Mouse (Mus musculus): ENCODE results near the gene Idh3b. TPM values are rescaled to one million over a fixed set of nuclear protein-coding genes. Genes with fewer than 3 reads are reported as not detected.

Gene Idh3b
- polyA plus RNA-seq, 1 experiment from 2014 or later: 161 TPM

- WGBS: 87% methylated on average over 2 of the region's 2 CpGs
- no peak for ATAC-seq (ENCODE audit: low read depth)
- H3K27ac ChIP-seq (replicated peaks): no peak overlapping the region
- H3K4me3 ChIP-seq: no peak overlapping the region
- no peaks in the 10 kb centered on the region for H3K9me3 ChIP-seq
- no peaks in the 10 kb centered on the region for H3K4me1 ChIP-seq (replicated peaks)
- no peak overlapping the region for H3K9ac ChIP-seq
- no peaks in the 10 kb centered on the region for H3K27me3 ChIP-seq
- H3K36me3 ChIP-seq: no peaks in the 10 kb centered on the region
- H3K4me2 ChIP-seq: no peak overlapping the region
These were observed 22.4 kb downstream of the Idh3b start for GRCm38 (mm10) chr2:130261914-130262313.

- Histone ChIP-seq H3K27ac (replicated peaks) (no peak overlapping the region), H3K27me3 (no peaks in the 10 kb centered on the region), H3K9ac (no peak overlapping the region), H3K36me3 (no peaks in the 10 kb centered on the region), H3K9me3 (no peaks in the 10 kb centered on the region), H3K4me3 (no peak overlapping the region), H3K4me1 (replicated peaks) (no peaks in the 10 kb centered on the region), H3K4me2 (no peak overlapping the region)
- WGBS: 91% methylated on average over 4 of the region's 4 CpGs
- no peak for ATAC-seq (ENCODE audit: low read depth)
These were observed 23.5 kb downstream of the Idh3b start for GRCm38 (mm10) chr2:130260822-130261221.

GRCm38 (mm10) chr2:130256762-130257161 lies 27.6 kb downstream of the Idh3b start:
- no peaks in the 10 kb centered on the region for H3K9me3 ChIP-seq
- H3K4me3 ChIP-seq: no peak overlapping the region
- H3K9ac ChIP-seq: no peak overlapping the region
- H3K27ac ChIP-seq (replicated peaks): no peak overlapping the region
- H3K36me3 ChIP-seq: no peaks in the 10 kb centered on the region
- no peak overlapping the region for H3K4me2 ChIP-seq
- no peak for ATAC-seq (ENCODE audit: low read depth)
- no peaks in the 10 kb centered on the region for H3K27me3 ChIP-seq
- 82% methylated on average over 4 of the region's 4 CpGs for WGBS
- H3K4me1 ChIP-seq (replicated peaks): no peaks in the 10 kb centered on the region

GRCm38 (mm10) chr2:130248226-130248625 lies 36.1 kb downstream of the Idh3b start:
- no peaks in the 10 kb centered on the region for H3K36me3 ChIP-seq
- WGBS: 73% methylated on average over 7 of the region's 7 CpGs

GRCm38 (mm10) chr2:130246912-130247311 lies 37.4 kb downstream of the Idh3b start:
- no peak for ATAC-seq (ENCODE audit: low read depth)
- Histone ChIP-seq H3K27ac (replicated peaks) (no peak overlapping the region), H3K9ac (no peak overlapping the region), H3K27me3 (no peaks in the 10 kb centered on the region), H3K4me2 (no peak overlapping the region), H3K4me3 (no peak overlapping the region), H3K9me3 (no peaks in the 10 kb centered on the region), H3K4me1 (replicated peaks) (no peaks in the 10 kb centered on the region), H3K36me3 (no peaks in the 10 kb centered on the region)
- WGBS: 55% methylated on average over 9 of the region's 9 CpGs

More at GRCm38 (mm10) chr2:130248226-130248625, 36.1 kb downstream of the Idh3b start:
- no peak overlapping the region for H3K4me2 ChIP-seq
- H3K4me1 ChIP-seq (replicated peaks): no peaks in the 10 kb centered on the region
- ATAC-seq (ENCODE audit: low read depth): no peak
- H3K27me3 ChIP-seq: no peaks in the 10 kb centered on the region
- H3K9ac ChIP-seq: no peak overlapping the region
- no peak overlapping the region for H3K27ac ChIP-seq (replicated peaks)
- no peak overlapping the region for H3K4me3 ChIP-seq
- H3K9me3 ChIP-seq: no peaks in the 10 kb centered on the region

Other genes with a start within 250 kb of the Idh3b start
- gene Tgm6, start 172.1 kb downstream of the Idh3b start, polyA plus RNA-seq (2015; fragmentation: Nextera tagmentation; extraction: Ambion mirVana): 0.10 TPM in 1 of 2 replicates, not detected in the other
- 362 and 366 TPM in 2 replicates for gene Snrpb, start 105.1 kb downstream of the Idh3b start, polyA plus RNA-seq (2015; fragmentation: Nextera tagmentation; extraction: Ambion mirVana)
- not detected in 2 replicates for gene Tmc2, start 89.4 kb downstream of the Idh3b start, polyA plus RNA-seq (2015; fragmentation: Nextera tagmentation; extraction: Ambion mirVana)
- gene Nop56, start 10.1 kb downstream of the Idh3b start, polyA plus RNA-seq (2015; fragmentation: Nextera tagmentation; extraction: Ambion mirVana): 230 and 236 TPM in 2 replicates
- gene Ebf4, start 10.6 kb upstream of the Idh3b start, polyA plus RNA-seq (2015; fragmentation: Nextera tagmentation; extraction: Ambion mirVana): 3.6 and 4.3 TPM in 2 replicates
- gene Cpxm1, start 113.0 kb upstream of the Idh3b start, polyA plus RNA-seq (2015; fragmentation: Nextera tagmentation; extraction: Ambion mirVana): 26.8 and 32.9 TPM in 2 replicates
- 0.15 TPM in 1 of 2 replicates, not detected in the other for gene Gm28372, start 120.7 kb upstream of the Idh3b start, polyA plus RNA-seq (2015; fragmentation: Nextera tagmentation; extraction: Ambion mirVana)
- not detected in 2 replicates for gene 1700020A23Rik, start 120.7 kb upstream of the Idh3b start, polyA plus RNA-seq (2015; fragmentation: Nextera tagmentation; extraction: Ambion mirVana)
- gene Tmem239, start 121.9 kb upstream of the Idh3b start, polyA plus RNA-seq (2015; fragmentation: Nextera tagmentation; extraction: Ambion mirVana): 0.29 TPM in 1 of 2 replicates, not detected in the other
- 98.2 and 103 TPM in 2 replicates for gene Vps16, start 139.8 kb upstream of the Idh3b start, polyA plus RNA-seq (2015; fragmentation: Nextera tagmentation; extraction: Ambion mirVana)
- gene Pced1a, start 140.2 kb upstream of the Idh3b start, polyA plus RNA-seq (2015; fragmentation: Nextera tagmentation; extraction: Ambion mirVana): 10.2 and 11.7 TPM in 2 replicates
- gene Ptpra, start 165.7 kb upstream of the Idh3b start, polyA plus RNA-seq (2015; fragmentation: Nextera tagmentation; extraction: Ambion mirVana): 123 and 131 TPM in 2 replicates